Mouse (Mus musculus): Measurements from ENCODE around the gene Egln3. TPM values are rescaled to one million over a fixed set of nuclear protein-coding genes. Genes with fewer than 3 reads are reported as not detected.

The Egln3 gene
- total RNA-seq (2017) = 7.6 and 9.6 TPM in 2 replicates

DNA sequence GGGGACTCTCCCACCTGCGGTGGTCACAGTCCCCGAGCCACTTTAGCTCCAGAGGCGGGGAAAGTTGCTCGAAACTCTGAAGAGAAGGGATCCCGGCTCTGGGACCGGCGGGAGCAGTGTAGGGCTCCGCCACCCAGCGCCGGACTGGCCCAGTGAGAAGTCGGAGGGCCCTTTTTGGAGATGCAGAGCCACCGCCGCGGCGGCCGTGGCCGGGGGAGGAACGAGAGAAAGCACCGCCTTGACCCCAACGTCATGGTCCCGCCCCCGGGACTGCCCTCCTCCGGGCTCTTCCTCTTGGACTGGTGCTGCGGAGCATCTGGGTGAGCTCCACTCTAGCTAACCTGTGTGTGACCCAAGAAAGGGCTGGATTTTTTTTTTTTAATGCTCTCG, at the start of gene Egln3:
Egln3 (minus strand) TSS at position 205 of the 390 bp plus-strand sequence.
- peak; percentile 91 for ATAC-seq (ENCODE audit: extremely low read depth, insufficient number of reproducible peaks, low FRiP score, poor library complexity, severe bottlenecking)

DNA sequence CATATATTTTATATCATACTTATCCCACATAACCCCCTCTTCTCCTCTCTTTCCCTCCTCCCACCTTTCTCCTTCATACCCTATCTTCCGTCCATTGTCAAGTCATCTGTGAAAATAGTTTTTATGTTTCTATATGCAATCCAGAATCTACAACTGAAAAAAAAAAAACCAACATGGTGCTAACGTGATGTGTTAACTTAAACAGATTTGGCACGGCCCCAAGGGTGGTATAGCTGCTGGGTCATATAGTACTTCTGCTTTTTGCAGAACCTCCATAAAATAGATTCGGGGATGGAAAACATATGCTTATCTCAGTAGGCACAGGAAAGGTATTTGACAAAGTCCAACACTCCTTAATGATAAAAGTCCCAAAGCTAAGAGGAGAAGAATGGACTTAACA, 49.8 kb upstream of the Egln3 start:
- ATAC-seq (ENCODE audit: extremely low read depth, insufficient number of reproducible peaks, low FRiP score, poor library complexity, severe bottlenecking) = no peak

DNA sequence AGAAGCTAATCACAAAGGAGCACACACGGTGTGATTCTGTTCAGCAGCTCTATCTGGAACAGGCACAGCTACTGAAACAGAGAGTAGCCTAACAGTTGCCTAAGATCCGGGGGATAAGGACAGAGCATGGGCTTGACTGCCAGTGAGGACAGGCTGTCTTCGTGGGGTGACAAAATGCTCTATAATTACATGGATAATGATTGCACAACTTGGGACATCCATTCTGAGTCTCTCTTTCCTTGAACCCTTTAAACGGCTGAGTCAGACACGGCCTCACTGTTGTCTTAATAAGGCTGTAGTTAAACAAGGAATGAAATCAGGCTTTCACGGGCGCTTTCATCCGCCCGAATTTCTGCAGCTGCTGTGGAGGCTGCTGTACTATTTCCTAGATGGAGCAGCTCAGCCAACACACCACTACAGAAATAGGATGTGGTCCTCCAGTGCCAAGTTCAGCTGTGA, 48.3 kb upstream of the Egln3 start:
- no peak for ATAC-seq (ENCODE audit: extremely low read depth, insufficient number of reproducible peaks, low FRiP score, poor library complexity, severe bottlenecking)

DNA sequence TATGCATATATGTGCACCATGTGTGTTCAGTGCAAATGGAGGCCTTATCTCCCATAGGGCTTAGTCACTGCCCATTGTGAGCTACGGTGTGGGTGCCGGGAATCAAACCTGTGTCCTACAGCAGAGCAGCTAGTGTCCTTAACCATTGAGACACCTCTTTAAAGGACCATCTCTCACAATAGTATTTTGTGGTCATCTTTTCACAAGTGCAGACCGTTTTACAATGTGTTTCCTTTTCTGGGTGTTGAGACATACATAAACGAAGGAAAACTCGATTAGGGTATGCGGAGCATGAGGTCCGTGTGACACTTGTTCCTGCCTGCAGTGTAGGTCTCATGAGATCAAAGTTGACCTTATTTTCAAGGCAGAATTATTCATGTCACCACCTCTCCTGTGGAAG, 44.2 kb upstream of the Egln3 start:
- no peak for ATAC-seq (ENCODE audit: extremely low read depth, insufficient number of reproducible peaks, low FRiP score, poor library complexity, severe bottlenecking)

DNA sequence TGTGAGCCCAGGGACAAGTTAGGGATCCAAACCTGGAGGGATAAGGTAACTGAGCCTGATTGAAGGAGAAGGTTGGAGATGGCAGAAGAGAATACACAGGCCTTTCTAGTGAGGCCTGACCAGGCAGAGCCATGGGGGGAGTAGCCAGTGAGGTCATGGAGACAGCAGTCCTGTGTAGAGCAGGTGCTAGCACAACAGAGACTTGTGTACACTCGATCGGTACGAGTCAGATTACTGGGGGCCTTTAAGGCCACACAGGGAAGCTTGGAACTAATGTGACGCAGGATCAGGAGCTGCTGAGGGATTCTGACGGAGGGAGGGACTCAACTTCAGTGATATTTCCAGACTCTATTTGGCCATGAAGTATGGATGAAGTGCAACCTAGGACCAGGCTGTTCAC, 39.5 kb upstream of the Egln3 start:
- no peak for ATAC-seq (ENCODE audit: extremely low read depth, insufficient number of reproducible peaks, low FRiP score, poor library complexity, severe bottlenecking)

DNA sequence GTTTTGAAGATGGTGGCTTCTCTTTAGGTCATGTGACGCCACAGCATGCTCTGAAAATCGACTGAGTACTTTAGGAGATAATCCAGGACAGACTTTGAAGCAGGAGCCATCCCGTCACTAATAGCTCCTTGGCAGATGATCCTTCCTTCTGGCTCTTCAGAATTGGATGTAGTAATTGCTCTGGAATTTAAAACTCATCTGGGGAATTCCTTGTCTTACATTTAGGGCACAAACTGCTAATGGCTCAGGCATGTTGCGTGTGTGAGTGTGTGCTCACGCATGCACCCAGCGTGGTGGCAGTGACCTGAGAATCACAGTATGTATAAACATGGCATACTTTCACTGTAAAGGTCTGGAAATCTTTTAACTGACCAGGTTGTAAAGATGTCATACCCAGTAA, 38.3 kb upstream of the Egln3 start:
- ATAC-seq (ENCODE audit: extremely low read depth, insufficient number of reproducible peaks, low FRiP score, poor library complexity, severe bottlenecking) = no peak

DNA sequence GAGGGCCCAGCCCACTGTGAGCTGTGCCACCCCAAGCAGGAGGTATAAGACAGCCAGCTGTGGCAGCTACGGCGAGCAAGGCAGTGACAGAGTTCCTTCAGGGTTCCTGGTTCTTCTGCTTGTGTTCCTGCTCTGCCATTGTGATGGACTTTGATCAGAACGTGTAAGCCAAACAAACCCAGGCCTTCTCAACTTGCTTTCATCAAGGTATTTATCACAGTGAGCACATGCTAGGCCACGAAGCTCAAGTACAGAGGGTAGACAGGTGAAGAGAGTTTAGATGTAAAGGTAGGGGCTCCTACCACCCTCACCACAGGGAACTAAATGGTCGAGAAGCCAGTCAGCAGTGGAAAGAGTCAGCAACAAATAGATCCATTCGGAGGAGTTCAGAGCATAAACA, 30.1 kb upstream of the Egln3 start:
- ATAC-seq (ENCODE audit: extremely low read depth, insufficient number of reproducible peaks, low FRiP score, poor library complexity, severe bottlenecking) = no peak

DNA sequence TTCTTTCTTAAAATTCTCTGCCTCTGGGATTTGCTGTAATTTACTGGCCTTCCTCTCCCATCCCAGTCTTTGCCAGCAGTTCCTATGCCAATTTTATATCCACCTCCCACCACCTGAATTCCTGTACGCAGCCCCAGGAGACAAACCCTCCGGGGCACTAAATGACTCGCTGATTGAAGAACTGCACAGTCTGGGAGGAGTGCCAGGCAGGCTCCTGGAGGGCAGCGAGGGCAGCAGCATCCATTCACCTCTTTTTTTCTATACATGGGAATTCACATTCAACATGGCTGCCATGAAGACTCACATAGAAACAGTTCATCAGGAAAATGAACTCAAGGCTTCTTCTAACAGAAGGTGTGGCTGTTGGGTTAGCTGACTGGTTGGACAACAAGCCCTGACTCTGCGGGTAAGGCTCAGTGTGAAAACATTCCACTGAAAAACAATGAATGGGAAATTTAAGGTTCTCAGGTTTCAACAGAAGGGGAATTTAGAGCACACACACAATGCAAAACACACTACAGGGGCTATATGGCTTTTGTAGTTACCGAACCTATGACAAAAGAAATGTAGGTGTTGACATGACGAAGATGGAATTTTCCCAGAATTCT, 29.4 kb upstream of the Egln3 start:
- no peak for ATAC-seq (ENCODE audit: extremely low read depth, insufficient number of reproducible peaks, low FRiP score, poor library complexity, severe bottlenecking)

DNA sequence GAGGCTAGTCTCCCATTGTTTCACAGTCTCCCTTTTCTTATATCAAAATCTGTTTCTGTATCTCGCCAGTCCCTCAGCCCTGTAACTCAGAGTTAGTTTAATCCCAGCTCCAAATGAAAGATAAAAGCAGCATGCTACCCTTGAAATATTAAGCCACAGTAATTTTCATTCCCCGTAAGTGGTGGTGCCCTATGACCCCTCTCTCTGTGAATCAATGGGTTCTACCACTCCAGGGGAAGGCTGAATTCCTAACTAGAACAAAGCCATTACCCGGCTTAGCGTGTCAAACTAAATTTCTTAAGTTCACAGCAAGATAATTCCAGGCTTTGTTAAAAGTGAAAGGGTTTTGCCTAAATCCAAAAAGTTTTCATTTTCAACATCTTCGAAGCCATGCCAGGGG, 28.8 kb upstream of the Egln3 start:
- ATAC-seq (ENCODE audit: extremely low read depth, insufficient number of reproducible peaks, low FRiP score, poor library complexity, severe bottlenecking) = no peak

DNA sequence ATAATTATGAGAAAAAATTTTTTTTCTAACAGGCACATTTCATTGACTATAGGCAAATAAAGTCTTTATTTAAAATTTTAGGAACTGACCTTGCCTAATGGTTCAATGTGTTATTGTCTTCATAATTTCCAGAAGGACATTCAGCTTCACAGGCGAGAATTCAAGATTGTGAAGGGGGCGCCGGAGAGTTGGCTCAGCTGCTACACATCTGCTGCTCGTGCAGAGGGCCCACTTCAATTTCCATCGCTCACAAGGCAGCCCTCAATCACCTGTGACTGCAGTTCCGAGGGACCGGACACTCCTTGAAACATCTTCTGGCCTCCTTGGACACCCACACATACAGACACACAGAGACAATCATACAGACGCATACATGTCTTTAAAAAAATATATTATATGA, 23.9 kb upstream of the Egln3 start:
- no peak for ATAC-seq (ENCODE audit: extremely low read depth, insufficient number of reproducible peaks, low FRiP score, poor library complexity, severe bottlenecking)

DNA sequence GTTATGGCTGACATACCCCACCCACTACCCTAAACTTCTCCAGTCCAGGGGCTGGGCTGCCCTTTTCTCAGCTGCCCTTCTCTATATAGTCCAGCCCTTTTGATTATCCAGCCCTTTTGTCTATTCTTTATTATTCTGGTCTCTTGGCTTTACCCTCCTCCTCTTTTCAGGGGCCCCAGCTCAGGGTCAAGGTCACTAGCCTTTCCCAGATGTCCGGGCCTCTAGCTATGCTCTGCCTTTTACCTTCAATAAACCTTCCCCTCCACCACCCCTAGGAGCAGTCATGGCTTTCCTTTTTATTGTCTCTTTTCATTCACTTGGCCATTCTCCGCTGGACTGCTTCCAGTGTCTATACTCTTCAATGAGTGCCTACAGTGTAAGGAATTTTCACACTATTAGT, 22.7 kb upstream of the Egln3 start:
- no peak for ATAC-seq (ENCODE audit: extremely low read depth, insufficient number of reproducible peaks, low FRiP score, poor library complexity, severe bottlenecking)

DNA sequence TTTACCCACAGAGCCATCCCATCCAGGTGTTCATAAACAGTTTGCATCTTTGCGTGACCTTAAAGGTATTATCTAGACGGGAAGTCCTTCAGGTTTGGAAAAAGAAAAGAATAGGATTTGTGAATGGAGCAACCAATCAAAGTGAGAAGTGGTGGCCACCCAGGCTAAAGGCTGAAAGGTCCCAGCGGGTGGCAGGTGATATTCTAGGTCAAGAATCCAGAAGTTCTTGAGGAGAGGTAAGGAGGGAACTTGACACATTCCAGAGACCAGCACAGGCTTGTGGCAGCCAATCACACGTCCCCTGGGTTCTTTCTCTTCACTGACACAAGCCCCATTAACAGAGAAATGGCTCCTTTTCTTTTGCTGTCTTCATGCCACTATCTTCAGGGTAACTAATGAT, 21.9 kb upstream of the Egln3 start:
- no peak for ATAC-seq (ENCODE audit: extremely low read depth, insufficient number of reproducible peaks, low FRiP score, poor library complexity, severe bottlenecking)

DNA sequence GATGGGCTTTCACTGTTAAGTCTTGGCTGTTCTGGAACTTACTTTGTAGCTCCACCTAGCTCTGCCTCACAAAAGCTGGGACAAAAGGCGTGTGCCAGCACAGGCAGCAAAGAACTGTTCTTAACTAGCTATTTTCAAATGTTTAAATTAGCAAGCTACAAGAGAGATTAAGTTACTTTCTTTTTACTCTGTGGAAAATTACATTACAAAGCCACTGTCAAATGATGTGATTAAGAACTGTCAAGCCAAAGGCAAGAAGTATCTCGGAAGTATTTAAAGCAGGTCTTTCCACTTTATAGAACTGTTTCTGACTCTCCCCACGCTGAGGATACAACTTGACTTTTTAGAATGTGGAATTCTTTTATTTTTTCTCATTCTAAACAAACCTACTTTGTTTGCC, 21.4 kb upstream of the Egln3 start:
- no peak for ATAC-seq (ENCODE audit: extremely low read depth, insufficient number of reproducible peaks, low FRiP score, poor library complexity, severe bottlenecking)

DNA sequence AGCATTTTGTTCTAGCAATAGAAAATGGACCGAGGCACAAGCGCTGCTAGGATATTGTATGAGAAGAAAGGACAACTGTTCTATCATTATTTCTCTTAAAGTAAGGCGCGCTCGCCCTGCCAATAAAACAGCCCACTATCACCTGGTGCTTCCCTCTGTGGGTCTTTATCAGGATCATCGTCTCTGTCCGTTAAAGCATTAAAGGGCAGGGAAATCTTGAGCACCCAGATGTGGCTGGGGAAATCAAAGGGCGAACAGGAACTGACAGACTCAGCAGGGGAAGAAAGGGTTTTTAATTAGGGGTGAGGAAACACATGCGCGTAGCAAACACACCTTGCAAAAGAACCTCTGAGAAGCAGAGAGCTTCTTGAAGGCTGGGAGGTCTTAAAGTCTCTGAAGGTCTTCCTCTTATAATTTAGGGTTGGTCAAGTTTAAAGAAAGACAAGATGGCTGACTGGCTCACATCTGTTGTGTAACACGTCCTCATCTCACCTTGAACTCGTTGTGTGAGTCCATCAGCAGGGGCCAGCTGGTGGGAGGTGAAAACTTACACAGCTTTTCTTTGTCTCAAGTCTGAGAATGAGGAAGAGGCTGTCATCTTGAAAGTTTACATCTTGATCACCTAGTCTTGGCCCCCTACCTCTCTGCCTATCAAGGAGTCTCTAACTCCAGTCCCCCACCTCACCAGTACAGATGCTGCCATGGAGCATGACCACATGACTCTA, 18.5 kb upstream of the Egln3 start:
- no peak for ATAC-seq (ENCODE audit: extremely low read depth, insufficient number of reproducible peaks, low FRiP score, poor library complexity, severe bottlenecking)

DNA sequence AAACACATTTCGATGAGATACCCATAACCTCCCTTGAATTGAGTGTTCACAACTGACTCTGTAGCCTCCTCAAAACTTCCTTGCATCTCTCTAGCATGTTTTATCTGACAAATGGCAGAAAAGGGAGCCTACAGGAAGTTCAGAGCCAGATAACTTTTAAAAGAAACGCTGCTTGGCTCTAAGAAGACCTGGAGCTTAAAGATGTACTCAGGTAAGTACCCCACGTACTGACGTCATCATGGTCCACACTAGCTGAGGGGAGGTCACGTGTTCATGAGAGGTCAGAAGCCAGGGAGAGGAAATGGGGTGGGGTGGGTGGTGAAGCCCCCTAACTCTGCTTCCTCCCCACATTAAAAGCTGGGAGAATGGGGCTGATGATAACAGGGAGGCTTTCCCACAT, 13.0 kb upstream of the Egln3 start:
- ATAC-seq (ENCODE audit: extremely low read depth, insufficient number of reproducible peaks, low FRiP score, poor library complexity, severe bottlenecking) = no peak

DNA sequence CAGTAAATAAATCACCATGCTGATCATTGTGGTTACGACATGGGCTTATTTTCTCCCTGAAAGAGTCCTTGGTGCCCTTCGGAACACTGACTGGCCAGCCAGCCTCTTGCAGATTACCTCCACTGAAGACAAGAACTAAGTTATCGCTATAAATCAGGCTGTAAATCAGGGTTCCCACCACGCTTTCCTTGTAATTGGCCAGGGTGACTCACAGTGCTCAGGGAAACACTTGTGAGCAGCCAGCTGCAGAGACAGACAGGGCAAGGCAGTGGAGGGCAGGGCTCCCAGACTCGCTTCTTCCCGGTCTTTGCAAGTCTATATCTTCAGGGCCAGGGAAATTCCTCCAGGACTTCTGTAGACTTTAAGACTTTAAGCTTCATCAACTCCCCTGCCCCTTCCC, 10.8 kb upstream of the Egln3 start:
- ATAC-seq (ENCODE audit: extremely low read depth, insufficient number of reproducible peaks, low FRiP score, poor library complexity, severe bottlenecking) = no peak

DNA sequence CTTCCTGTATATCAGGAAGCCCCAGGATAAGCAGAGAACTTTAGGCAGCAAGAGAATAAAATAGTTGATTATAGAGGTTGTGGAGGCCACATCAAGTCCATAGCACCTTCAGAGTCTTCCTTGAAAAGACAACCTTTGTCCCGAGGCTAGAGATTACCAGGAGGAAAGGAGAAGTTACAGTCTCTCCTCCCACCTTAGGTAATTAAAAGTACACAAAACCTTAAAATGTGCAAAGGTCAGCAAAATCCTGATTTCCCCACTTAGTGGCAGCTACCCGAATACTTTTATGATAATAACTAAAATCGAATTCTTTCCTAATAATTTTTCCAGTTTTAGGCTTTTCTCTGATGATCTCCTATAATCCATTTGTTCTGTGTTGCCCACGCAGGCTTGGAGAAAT, 10.2 kb upstream of the Egln3 start:
- no peak for ATAC-seq (ENCODE audit: extremely low read depth, insufficient number of reproducible peaks, low FRiP score, poor library complexity, severe bottlenecking)

DNA sequence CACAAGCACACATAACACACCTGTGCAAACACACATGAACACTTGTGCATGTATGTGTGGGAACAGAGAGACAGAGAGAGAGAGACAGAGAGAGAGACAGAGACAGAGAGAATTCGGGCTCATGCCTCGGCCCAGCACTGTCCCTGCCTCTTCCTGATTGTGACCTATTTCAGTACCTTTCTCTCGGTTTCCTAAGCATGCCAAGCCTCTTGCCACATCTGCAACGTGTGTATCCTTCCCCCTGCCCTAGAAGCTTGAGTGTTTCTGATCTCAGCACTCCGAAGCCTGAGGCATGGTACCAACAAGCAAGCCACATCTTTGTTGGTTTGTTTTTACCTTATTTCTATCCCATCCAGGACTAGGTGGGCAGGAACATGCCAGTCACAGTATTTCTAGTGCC, 9.6 kb upstream of the Egln3 start:
- ATAC-seq (ENCODE audit: extremely low read depth, insufficient number of reproducible peaks, low FRiP score, poor library complexity, severe bottlenecking) = no peak

DNA sequence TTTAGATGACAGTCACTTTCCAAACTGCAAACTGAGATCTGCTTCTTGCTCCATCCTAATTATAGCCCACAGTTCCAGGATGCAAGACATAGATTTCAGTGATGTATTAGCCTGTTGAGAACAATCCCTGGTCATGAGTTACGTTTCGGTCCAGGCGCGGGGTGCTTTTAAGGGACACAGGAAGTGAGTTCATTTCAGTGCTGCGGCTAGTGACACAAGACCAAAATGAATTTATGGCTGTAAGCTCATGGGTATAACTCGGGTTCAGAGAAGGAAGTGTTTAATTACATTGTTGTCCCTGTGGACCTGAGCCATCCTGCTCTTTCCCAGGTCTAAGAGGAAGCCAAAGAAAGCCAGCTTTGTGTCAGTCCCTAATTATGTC, 5.5 kb upstream of the Egln3 start:
- ATAC-seq (ENCODE audit: extremely low read depth, insufficient number of reproducible peaks, low FRiP score, poor library complexity, severe bottlenecking) = no peak

DNA sequence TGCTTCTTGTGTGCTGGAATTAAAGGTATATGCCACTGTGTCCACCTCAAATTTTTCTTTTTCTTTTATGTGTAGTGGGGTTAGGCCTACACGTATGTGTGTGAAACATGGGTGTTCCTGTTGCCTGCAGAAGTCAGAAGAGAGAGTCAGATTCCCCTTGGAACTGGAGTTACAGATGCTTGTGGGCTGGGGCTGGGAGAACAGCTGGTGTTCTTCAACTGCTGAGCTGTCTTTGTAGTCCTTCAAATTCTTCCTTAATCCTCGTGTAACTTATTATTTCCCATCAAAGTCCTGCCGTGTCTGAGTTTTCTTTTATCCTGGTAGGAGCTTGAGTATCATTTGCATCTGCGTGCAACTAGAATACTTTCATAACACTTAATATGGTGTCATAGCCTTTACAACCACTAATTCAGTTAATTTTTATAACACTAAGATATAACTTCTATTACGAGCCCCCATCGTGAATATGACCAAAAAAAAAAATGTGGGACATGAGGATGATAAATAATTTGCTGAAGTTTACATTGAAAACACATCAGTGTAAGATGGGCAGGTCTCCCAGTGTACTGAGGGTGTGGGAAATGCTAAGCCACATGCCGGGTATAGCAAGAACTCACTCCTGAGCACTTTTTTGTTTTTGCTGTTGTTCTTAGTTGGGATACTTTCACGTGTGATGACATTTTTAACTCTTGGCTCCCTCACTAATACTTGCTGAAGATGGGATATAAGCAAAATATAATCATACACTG, 4.9 kb upstream of the Egln3 start:
- no peak for ATAC-seq (ENCODE audit: extremely low read depth, insufficient number of reproducible peaks, low FRiP score, poor library complexity, severe bottlenecking)
